Mouse (Mus musculus) megakaryocyte, adult 5-6 weeks (primary cell): ENCODE results near the gene Gm28048. TPM values are rescaled to one million over a fixed set of nuclear protein-coding genes. Genes with fewer than 3 reads are reported as not detected.

ENCODE experiments used
- ATAC-seq: 2 replicates; pipeline ENCODE4 v1.8.0; 2016; ENCODE audit warnings: mild to moderate bottlenecking, inconsistent platforms; ENCODE audit not compliant: poor library complexity, severe bottlenecking
- total RNA-seq, 2 experiments: library from RNA; stranded (forward) in 1 of 2; stranded (reverse) in 1 of 2; fragments of 153-499, 151-499 nt in 1 of 2; fragments of 221-1000, 200-1000 nt in 1 of 2; gene quantifications; 2 replicates each; pipeline versions ENCODE4 v1.2.3 to v1.2.4; 2015 to 2017

Gene Gm28048
- total RNA-seq (2015) (58.7 and 62.6 TPM in 2 replicates), total RNA-seq (2017) (31.5 and 36.8 TPM in 2 replicates)

DNA sequence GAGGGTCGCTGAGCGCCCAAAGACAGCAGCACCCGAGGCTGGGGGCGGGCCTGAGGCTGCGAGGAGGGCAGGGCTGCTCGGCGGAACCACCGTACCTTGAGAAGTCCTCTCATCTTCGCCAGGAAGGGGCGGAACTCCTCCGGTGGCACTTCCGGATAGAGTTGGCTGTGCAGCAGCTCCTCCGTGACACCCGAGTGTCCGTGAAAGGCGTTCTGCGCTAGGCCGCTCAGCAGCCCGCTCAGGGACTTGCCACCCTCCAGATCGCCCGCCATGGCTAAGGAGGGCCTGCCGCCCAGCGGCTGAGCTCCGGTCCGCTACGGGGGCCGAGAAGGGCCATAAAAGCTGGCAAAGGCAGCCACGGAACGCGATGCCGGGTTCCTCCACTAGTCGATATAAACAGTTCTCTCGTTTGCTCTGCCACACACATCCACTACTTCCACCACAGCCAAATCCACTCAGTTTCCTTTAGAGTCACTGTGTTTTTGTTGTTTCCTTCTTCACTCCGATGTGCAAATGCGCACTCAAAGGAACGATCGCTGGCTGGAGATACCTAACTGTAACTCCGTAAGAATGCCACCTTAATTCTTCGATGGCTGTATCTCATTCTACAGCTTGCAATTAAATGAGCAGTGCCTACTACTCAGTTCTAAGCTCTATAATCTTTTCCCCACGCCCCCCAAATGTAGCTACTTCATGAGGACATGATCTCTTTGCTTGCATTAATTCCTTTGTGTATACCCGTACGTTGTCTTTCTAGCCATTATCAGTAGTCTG, at the start of gene Gm28048, which contains the start of gene Commd1:
Gm28048 (minus strand) TSS at position 107 of the 774 bp plus-strand sequence.
Commd1 (minus strand) TSS at position 399 of the 774 bp plus-strand sequence.
- peak; percentile 96 for ATAC-seq

GRCm38 (mm10) chr11:23029399-23029798, 47.5 kb upstream of the Gm28048 start:
- ATAC-seq: no peak

GRCm38 (mm10) chr11:23028957-23029356, 47.1 kb upstream of the Gm28048 start:
- no peak for ATAC-seq

- ATAC-seq: peak; percentile 52
Observed at GRCm38 (mm10) chr11:23024169-23024568, 42.3 kb upstream of the Gm28048 start.

- peak; percentile 54 for ATAC-seq
Observed at GRCm38 (mm10) chr11:23023155-23023554, 41.3 kb upstream of the Gm28048 start.

GRCm38 (mm10) chr11:23020841-23021240, 39.0 kb upstream of the Gm28048 start:
- no peak for ATAC-seq

- no peak for ATAC-seq
Observed at GRCm38 (mm10) chr11:23020116-23020770, 38.4 kb upstream of the Gm28048 start.

GRCm38 (mm10) chr11:23017943-23018342, 36.1 kb upstream of the Gm28048 start:
- ATAC-seq: no peak

DNA sequence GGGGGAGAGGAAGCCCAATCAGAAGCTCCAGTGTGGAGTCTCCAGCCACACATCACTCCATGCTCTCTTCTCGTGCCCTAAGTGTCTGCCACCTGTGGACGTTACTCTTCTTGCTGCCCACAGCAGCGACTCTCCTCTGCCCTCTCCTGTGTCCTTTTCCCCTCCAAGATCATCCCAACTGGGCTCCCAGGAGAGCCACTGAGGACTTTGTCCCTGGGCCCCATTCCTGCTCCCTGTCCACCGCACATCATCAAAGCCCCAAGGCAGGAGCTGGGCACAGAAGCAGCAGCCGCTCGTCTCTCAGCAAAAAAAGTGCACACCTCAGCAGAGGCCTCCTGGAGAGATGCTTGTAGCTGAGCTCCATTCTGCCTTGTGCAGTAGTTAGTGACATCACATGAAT, 33.1 kb upstream of the Gm28048 start:
- ATAC-seq: no peak

- peak; percentile 71 for ATAC-seq
Observed at GRCm38 (mm10) chr11:23013580-23014294, 31.8 kb upstream of the Gm28048 start.

DNA sequence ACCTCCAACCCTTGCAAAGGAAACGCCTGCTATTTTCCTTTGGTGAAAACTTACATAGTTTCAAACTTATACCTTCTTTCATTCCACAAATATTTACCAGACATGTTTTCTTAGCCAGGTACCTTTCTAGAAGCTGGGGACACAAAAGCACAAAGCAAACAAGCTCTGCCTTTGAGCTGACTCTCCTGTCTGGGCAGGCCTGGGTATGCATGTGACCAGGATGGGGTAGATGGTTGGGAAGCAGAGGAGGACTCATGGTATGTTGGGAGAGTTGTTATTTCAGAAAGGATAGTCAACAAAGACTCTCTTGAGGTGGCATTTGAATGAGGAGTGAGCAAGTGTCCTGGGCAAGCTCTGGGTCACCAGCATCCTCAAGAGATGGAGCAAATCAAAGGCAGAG, 31.2 kb upstream of the Gm28048 start:
- no peak for ATAC-seq

GRCm38 (mm10) chr11:23008824-23009200, 26.9 kb upstream of the Gm28048 start:
- no peak for ATAC-seq

DNA sequence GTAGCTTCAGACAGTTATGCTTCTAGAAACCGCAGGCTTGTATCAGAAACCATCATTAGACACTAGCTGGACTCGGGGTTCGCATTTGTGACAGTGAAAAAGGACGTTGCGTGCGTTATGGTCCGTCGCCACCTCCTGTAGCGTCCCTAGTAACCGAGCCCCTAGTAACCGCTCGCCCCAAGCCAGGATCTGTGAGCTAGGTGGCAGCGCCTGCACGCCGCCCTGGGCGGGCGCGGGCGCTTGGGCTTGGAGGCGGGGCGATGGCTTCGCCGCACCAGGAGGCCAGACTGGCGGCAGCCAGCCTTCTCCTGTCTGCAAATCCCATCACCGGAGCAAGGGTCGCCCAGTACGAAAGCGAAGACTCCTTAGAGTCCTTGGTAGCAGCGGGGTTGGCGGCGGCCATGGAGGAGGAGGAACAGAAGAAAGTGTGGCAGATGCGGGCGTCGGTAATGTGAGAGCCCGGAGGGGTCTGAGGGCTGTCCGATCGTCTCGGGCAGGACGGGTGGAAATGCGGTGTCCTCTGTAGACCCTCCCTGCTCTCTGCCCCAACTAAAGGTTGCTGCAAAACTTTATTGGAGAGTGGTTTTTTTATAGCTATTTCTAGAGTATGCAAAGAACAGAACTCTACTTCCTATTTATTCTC, 26.4 kb upstream of the Gm28048 start:
- ATAC-seq: peak; percentile 84

DNA sequence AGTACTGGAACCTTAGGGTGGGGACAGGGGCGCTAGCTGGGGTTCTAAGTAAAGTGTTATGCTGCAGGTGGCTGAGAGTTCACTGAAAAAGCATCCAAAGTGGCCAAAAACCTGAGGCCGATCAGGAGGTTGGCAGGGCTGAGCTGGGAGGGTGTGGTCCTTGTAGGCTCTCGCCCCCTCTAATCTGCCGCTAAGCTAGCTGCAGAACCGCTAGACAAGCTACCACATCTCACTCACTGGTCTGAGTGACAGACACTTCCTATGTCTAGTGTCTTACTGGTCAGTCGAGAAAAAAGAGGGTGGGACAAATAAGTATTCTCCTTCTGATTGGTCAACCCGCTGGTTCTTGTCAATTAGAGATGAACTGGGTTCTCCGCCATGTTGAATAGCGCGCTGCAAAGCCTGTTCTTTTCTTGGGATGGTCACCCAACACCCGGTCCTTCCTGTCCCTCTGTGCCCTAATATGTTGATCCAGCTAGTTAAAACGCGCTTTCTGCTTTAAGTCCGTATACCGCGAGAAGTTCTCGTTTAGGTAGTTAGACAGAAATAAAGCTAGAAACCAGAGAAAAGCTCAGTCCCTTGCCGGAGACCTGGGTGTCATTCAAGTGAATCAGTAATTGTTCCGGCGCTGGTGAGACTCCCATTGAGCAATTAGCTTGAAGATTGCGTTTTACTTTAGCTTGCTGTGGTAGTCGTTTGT, 25.7 kb upstream of the Gm28048 start, which contains the start of gene Fam161a:
Fam161a (plus strand) TSS at position 51 of the 700 bp plus-strand sequence.
- ATAC-seq: peak; percentile 95

- no peak; the same call in 1 of the 2 replicates for ATAC-seq
Observed at GRCm38 (mm10) chr11:23007166-23007480, 25.2 kb upstream of the Gm28048 start.

DNA sequence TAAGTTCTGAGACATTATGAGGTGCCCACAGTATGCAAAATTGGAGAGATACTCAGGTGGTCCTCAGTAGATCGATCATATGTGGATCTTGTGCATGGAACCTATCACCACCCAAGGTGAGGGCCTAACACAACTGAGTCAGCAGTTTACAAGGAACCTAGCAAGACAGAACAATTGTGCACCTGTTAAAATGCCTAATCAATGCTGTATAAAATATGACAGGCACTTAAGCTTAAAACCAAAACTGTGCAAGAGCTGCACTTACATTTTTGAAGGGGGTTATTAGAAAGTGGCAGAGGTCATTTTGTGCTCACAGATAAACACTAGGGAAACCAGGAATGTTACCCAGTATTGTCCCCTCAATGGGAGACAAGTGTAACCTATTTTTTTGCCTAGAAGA, 23.4 kb upstream of the Gm28048 start:
- no peak for ATAC-seq

DNA sequence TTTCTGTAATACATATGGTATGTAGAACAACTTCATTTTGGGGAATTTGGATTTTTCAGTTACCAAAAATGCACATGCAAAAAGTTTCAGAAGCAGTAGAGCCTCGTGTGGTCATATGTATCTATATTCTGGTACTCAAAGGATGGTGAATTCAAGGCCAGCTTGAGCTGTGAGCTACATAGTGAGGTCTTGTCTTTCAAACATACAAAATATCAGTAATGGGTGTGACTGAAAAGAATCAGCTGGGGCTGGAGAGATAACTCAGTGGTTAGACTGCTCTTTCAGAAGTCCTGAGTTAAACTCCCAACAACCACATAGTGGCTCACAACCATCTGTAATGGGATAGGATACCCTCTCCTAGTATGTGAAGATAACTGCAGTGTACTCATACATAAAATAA, 16.4 kb upstream of the Gm28048 start:
- ATAC-seq: no peak

GRCm38 (mm10) chr11:22995461-22995860, 13.6 kb upstream of the Gm28048 start:
- no peak for ATAC-seq

GRCm38 (mm10) chr11:22994271-22994670, 12.4 kb upstream of the Gm28048 start:
- ATAC-seq: no peak

- ATAC-seq: no peak
Observed at GRCm38 (mm10) chr11:22991218-22991835, 9.4 kb upstream of the Gm28048 start.
